Mouse (Mus musculus) heart, postnatal 25 days (tissue): ENCODE measurements at regions not wholly inside any gene's neighbourhood (a gene's known extent, or its start where the extent isn't known, plus 50 kb on each side); places are given as distances from the start of the nearest gene placed in this dataset.

Source experiments
- DNase-seq: peaks from one replicate; pipeline ENCODE4 v3.0.0; 2022; ENCODE audit warnings: low spot score
- intact Hi-C: fragments of 180-260 bp; cut with DNase I; formaldehyde crosslinking; loops from one replicate; pipeline ENCODE4 v1.15.1; 2025

DNA sequence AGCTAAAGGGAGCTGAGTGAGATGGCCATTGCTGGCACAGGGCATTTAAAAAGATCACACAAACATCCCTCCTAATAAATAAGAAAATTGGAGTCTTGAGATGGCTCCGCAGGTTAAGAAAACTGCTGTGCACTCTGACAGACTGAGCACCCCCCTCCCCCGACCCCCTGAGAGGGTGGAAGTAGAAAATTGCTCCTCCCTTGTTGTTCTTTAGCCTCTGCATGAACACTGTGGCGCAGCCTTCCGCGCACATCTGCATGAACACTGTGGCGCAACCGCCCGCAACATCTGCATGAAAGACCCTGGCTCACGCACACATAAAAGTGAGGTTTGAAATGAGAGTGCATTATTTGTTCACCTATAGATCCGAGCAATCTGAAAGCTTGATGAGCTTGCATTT is 50.2 kb upstream of the Itsn2 start:
- intact Hi-C loops, result loop anchor here (10.0 kb wide), 1 partner anchor 257 kb away; no protein-coding TSS in a partner anchor
- no peak for DNase-seq

DNA sequence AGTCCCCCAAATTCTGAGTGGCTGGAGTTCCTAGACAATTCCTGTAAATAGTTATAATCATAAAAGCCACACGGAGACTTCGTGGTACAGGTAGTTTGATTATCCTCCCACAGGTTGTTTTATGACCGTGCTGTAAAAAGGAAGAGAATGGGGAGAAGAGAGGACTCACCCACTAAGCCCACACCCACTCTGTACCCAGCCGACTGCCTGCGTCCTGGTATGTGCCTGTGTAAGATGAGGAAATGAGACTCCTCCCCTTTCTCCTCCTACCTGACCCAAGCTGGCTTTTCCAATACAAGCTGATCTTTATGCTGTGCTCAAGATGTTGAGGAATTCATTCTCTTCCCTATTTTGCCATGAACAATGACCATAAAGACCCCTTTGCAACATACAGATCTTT is 57.3 kb upstream of the Ncoa1 start:
- intact Hi-C loops, result no loop called here
- no peak for DNase-seq

DNA sequence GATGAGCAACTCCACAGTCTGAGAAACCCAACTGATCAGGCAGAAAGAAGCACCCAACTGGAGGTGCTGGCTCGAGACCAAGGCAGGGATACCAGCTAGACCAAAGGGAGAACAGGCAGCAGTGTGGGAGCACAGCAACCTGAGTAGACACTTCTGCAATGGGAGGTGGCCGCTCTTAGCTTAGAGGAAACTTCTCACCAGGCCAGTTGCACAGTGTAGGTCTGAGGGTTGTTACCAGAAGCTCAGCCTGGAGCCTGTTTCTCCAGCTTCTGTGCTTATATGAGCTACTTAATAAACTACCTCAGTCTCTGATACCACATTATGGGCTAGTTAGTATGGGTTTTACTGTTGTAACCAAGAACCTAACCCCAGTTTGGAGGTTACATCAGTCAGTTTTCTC is 56.7 kb upstream of the Ncoa1 start:
- DNase-seq, result no peak
- intact Hi-C loops, result no loop called here

DNA sequence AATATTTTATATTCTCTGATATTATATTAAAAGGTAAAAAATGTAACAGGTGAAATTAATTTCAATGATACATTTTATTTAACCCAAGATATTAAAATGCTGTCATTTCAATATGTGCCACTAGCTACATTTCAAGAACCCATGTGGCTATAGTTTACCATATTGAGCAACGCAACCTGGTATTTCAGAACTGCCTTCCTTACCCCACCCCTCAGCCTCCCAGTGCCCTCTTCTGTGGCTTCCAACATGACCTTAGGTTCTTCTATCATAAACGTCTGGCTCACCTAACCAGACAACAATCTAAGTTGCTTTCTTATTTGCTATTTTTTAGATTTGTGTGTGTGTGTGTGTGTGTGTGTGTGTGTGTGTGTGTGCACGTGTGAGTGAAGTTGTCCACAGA is 55.7 kb upstream of the Ncoa1 start:
- intact Hi-C loops, result no loop called here
- no peak for DNase-seq

DNA sequence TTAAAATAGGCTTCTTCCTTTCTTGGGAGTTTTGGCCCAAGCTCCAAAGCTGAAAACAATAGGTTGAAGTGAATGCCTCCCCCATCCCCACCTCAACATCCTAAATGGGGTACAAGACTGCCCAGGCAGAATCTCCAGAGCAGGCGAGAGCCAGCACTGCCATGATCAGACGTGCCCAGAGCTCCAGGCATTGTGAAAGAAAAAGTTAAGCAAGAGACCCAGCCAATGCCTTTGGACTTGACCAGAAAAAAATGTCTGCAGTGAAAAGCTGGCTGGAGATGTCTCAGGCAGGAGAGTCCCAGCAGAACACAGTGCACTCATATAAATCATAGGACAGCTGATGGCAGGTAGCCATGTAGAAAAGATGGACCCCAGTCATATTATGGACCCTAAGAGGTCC is 50.0 kb upstream of the Ncoa1 start:
- no peak for DNase-seq
- intact Hi-C loops, result loop anchor here (5.0 kb wide), 1 partner anchor 50 kb away; the partner anchor contains the start of gene Ncoa1
